Mouse (Mus musculus) left cerebral cortex, postnatal 10 days (tissue): ENCODE results near the gene Lect2. TPM values are rescaled to one million over a fixed set of nuclear protein-coding genes. Genes with fewer than 3 reads are reported as not detected.

Source experiments
- DNase-seq, 2 experiments: peaks; one replicate each; pipeline ENCODE4 v3.0.0; 2021 to 2022; ENCODE audit warnings: low spot score in 2 of 2, mixed read lengths in 1 of 2; ENCODE audit errors: extremely low spot score in 1 of 2
- intact Hi-C: fragments of 180-260 bp; cut with DNase I; formaldehyde crosslinking; loops from one replicate; pipeline ENCODE4 v1.15.1; 2025
- total RNA-seq, 2 experiments: library from RNA; stranded (reverse); gene quantifications; 2 replicates each; pipeline ENCODE4 v1.2.3; 2021

Lect2 gene
- total RNA-seq, 2 experiments from 2014 or later, result not detected

GRCm38 (mm10) chr13:56526871-56527270, 21.4 kb downstream of the Lect2 start:
- intact Hi-C loops, result no loop called here
- no peak for DNase-seq

GRCm38 (mm10) chr13:56522821-56523167, 25.5 kb downstream of the Lect2 start:
- intact Hi-C loops, result no loop called here
- DNase-seq, result no peak

- intact Hi-C loops, result no loop called here
- DNase-seq, result peak; percentile 78 to 93
Measured at GRCm38 (mm10) chr13:56522081-56522820, 26.1 kb downstream of the Lect2 start, which contains the start of gene Fbxl21. Fbxl21 (plus strand) TSS chr13:56522472.

GRCm38 (mm10) chr13:56516816-56517215, 31.5 kb downstream of the Lect2 start:
- no peak for DNase-seq
- intact Hi-C loops, result no loop called here

- intact Hi-C loops, result no loop called here
- no peak for DNase-seq
Measured at GRCm38 (mm10) chr13:56516311-56516710, 32.0 kb downstream of the Lect2 start.

GRCm38 (mm10) chr13:56513595-56513994, 34.7 kb downstream of the Lect2 start:
- intact Hi-C loops, result no loop called here
- DNase-seq, result no peak

- DNase-seq, result no peak
- intact Hi-C loops, result no loop called here
Measured at GRCm38 (mm10) chr13:56509796-56510195, 38.5 kb downstream of the Lect2 start.

GRCm38 (mm10) chr13:56506871-56507496, 41.3 kb downstream of the Lect2 start:
- DNase-seq, result no peak
- intact Hi-C loops, result no loop called here

GRCm38 (mm10) chr13:56501866-56502420, 46.4 kb downstream of the Lect2 start:
- intact Hi-C loops, result no loop called here
- no peak for DNase-seq

GRCm38 (mm10) chr13:56500636-56501035, 47.7 kb downstream of the Lect2 start:
- intact Hi-C loops, result no loop called here

GRCm38 (mm10) chr13:56500132-56500531, 48.2 kb downstream of the Lect2 start:
- no peak for DNase-seq
- intact Hi-C loops, result no loop called here

More at GRCm38 (mm10) chr13:56500636-56501035, 47.7 kb downstream of the Lect2 start:
- DNase-seq, result no peak

GRCm38 (mm10) chr13:56494440-56494839, 53.9 kb downstream of the Lect2 start:
- no peak for DNase-seq
- intact Hi-C loops, result no loop called here

Other genes with a start within 250 kb of the Lect2 start
- gene Gm3045, start 121.9 kb downstream of the Lect2 start, total RNA-seq, result not detected
- under 1 TPM in 1 of 2 experiments, not detected in 1; 0.10 TPM for gene Slc25a48, start 110.1 kb downstream of the Lect2 start, total RNA-seq
- not detected for gene Il9, start 66.3 kb downstream of the Lect2 start, total RNA-seq
- 1 to 10 TPM; 3.8 to 4.2 TPM for gene Fbxl21, start 26.0 kb downstream of the Lect2 start, total RNA-seq
- gene Tgfbi, start 61.0 kb upstream of the Lect2 start, total RNA-seq, result 1 to 10 TPM; 3.5 to 4.0 TPM
- 10 to 100 TPM; 22.3 to 23.0 TPM for gene Smad5, start 154.5 kb upstream of the Lect2 start, total RNA-seq
- 10 to 100 TPM in 1 of 2 experiments, 1 to 10 TPM in 1; 6.9 to 13.1 TPM for gene Gm45623, start 205.3 kb upstream of the Lect2 start, total RNA-seq